Mouse (Mus musculus) gastrocnemius, postnatal 14 days (tissue): ENCODE results near the gene Zranb1. TPM values are rescaled to one million over a fixed set of nuclear protein-coding genes. Genes with fewer than 3 reads are reported as not detected.

Source experiments
- DNase-seq: peaks from one replicate; pipeline ENCODE4 v3.0.0; 2021; ENCODE audit warnings: mixed read lengths
- intact Hi-C: fragments of 180-260 bp; cut with DNase I; formaldehyde crosslinking; loops from one replicate; pipeline ENCODE4 v1.15.1; 2025; ENCODE audit warnings: low total_unique reads
- total RNA-seq, 2 experiments: library from RNA; stranded (reverse); gene quantifications; 2 replicates each; pipeline ENCODE4 v1.2.3; 2021

Gene Zranb1
- total RNA-seq, 2 experiments from 2014 or later: 29.7 to 37.1 TPM

DNA sequence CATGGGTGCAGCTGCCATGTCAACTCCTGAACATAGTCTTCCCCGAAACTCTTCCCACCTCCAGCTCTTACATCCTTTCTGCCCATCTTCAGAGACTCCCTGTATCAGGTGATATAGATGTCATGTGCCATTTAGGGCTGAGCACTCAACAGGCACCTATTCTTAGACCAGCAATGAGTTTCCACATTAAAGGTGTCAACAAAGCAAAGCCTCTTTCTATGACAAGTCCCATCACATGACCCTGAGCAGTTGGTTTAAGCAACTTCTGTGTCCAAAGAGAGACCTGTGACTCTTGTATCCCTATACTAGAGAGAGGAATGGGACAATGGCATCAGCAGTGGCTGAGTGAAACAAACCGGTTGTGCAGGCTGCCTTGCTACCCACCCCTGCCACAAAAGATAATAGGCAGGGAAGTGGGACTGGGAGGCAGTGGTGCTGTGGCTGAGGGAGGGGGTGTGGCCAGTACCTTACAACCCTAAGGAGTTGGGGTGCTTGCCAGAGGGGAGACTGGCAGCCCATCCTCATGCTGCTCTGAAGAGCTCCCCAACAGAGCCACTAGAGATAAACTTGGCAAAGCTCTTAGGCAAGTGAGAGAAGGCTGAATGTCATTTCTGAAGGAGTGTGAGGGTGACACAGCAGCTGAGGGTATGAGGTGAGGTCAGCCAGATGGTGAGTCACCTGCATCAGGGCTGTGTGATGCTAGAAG, 30.0 kb upstream of the Zranb1 start:
- intact Hi-C loops: no loop called here
- no peak for DNase-seq

DNA sequence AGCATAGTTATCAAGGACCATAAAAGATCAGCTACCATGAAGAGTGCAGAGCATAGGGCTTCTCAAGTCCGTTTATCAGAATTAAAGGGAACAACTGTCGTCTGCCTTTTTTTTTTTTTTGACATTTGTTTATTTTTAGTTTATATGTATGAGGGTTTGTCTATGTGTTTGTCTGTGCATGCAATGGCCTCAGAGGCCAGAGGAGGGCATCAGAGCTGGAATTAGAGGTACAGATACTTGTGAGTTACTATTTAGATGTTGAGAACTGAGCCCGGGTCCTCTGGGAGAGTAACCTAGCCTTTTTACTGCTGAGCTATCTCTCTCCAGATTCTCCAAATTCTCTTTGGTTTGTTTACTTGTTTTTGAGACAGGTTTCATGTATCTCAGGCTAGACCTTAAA, 27.1 kb upstream of the Zranb1 start:
- no peak for DNase-seq

DNA sequence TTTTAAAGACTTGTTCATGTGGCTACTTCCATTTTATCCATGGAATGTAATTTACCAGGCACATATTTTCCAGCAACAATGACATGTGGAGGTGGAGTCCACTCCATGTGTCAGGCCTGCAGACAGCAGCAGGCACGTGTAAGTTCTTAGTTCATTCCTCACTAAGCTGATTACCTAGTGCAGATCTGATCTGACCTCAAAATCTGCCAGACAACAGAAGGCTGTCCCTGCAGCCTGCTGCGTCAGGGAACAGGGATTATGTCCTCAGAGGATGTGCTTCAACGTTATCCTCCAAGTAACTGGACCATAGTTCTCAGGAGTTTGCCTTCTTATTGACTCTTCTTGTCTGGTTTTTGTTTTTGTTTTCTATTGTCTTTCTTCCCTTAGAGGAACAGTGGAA, 9.0 kb upstream of the Zranb1 start:
- intact Hi-C loops: no loop called here
- no peak for DNase-seq

More for the DNA sequence above, 27.1 kb upstream of the Zranb1 start:
- intact Hi-C loops: no loop called here

DNA sequence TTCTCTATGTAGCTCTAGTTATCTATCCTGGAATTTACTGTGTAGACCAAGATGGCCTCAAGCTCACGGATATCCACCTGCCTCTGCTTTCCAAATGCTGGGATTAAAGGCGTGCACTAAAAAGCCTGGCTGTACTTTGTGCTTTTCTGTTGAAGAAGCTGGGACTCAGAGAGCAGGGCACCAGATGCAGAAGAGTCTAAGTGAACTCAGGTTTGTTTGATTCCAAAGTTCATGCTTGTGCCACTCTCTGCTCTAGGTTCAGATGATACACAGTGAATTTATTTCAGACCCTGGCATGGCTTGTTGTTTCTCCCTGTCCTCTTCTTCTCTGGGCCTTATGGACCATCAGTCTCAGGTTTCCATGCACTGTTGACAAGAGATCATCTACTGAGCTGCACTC, 5.7 kb upstream of the Zranb1 start:
- DNase-seq: no peak
- intact Hi-C loops: no loop called here

DNA sequence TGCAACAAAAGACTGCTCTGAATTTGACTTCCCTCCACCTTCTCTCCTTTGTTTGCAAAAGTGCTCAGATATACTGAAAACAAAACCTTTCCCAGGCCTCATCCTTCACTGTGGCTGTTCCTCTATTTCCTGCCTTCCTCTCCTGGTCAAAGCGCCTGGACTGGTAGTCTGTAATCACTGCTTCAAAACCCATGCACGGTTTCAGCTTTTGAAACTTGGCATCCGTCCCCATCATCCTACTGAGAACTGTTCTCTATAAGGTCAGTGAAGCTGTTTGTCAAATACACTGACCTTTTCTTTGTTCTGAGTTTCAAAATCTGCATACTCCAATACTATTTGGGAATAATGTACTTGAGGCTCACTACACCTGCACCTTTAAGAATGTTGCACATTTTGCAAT, 3.7 kb upstream of the Zranb1 start:
- intact Hi-C loops: no loop called here
- no peak for DNase-seq

DNA sequence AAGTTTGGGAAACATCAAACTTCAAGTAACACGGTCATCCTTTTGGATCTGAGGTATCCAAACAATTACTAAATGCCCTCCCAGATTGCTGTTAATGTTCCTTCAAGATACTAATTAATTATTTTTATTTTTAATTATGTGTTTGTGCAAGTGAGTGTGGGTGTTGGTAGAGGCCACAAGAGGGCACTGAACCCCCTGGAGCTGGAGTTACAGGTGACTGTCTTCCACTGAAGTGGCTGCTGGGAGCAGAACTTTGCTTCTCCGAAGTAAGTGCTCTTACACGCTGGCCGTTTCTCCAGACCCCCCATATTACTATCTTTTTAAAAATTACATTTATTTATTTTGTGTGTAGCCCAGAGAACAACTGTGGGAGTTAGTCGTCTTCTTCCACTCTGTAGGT, 887 bp upstream of the Zranb1 start:
- intact Hi-C loops: loop anchor here (5.0 kb wide), 1 partner anchor 72 kb away; no protein-coding TSS in a partner anchor
- DNase-seq: no peak

DNA sequence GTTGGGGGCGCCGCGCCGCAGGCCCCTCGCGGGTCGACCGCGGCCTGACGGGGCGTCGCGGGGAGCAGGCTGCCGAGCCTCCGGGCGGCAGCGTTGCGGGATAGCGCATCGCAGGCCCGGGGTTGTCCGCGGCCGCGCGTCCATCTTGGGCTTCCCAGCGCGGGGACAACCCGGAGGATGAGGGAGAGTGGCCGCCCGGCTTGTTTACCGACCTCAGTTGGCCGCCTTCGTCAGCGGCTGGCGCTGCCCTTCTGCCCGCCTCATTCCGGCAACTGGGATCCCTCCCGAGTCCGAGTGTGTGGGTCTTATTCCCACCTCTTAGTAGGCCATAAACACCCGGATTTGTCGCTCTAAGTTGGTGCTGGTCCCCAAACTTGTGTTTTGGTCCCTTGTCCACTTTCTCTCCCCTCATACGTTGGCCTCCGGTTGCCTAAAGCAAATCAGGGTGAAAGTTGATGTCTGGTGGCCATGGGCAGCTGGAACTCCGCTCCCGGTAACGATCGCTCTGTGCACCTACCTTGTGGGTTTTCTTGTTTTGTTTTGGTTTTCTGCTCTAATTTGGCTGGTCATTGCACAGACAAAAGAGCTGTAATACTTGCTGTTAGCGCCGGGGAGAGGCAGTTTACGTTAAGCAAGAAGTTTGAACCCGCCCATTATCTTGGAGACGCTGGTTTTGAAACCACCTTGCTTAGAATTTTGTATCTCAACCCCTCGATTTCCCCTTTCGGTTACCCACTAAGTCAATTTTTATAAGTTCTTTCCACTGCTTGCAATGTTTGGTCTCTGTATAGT, 814 bp downstream of the Zranb1 start:
- intact Hi-C loops: loop anchor here (5.0 kb wide), 1 partner anchor 71 kb away; no protein-coding TSS in a partner anchor
- peak; percentile 65 for DNase-seq

DNA sequence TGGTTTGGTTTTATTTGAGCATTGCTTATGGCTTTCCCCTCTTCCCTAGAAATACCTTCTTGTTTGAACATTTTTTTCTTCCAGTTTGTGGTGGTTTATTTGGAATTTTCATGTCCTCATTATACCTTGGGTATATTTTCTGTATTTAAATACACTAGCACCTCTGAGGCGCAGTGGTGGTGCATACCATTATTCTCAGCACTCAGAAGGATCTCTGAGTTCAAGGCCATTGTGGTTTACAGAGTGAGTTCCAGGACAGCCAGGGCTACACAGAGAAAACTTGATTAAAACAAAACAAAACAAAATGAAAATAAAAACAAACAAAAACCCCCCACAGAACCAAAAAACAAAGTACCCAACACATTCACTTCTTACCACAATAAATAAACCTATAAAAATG, 2.4 kb downstream of the Zranb1 start:
- intact Hi-C loops: loop anchor here (5.0 kb wide), 1 partner anchor 69 kb away; no protein-coding TSS in a partner anchor

DNA sequence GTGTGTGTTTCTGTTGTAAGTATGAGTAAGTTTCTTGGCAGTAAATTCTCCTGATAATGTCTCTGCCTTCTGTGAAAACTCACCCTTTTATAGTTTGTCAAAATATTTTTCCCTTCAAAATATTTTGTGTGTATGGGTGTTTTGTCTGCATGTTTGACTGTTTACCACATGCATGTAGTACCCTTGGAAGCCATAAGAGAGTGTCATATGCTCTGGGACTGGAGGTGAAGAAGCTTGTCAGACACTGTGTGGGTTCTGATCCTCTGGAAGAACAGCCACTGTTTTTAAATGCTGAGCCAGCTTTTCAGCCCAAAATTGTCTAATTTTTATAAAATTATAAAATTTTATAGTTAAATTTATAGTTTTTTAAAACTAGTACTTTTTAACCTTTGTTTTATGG, 3.8 kb downstream of the Zranb1 start:
- intact Hi-C loops: loop anchor here (5.0 kb wide), 1 partner anchor 68 kb away; no protein-coding TSS in a partner anchor
- no peak for DNase-seq

More for the DNA sequence above, 2.4 kb downstream of the Zranb1 start:
- DNase-seq: no peak

DNA sequence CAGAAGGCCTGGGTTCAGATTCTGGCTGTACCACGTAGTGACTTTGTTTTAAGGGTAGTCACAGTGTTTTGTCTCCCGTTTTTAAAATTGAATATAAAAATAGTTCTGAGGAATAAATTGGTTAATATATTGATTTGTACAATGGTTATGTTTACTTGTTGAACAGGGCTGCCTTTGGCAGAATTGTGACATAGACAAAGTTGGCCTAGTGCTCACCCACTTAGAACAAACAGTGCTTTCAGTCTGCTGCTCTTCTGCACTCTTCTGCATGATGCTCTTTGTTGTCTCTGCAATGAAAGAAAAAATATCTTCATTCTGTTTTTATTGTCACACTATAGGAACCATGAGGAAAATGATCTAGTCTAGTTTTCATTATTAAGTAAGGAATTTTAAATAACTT, 8.2 kb downstream of the Zranb1 start:
- intact Hi-C loops: no loop called here
- no peak for DNase-seq

DNA sequence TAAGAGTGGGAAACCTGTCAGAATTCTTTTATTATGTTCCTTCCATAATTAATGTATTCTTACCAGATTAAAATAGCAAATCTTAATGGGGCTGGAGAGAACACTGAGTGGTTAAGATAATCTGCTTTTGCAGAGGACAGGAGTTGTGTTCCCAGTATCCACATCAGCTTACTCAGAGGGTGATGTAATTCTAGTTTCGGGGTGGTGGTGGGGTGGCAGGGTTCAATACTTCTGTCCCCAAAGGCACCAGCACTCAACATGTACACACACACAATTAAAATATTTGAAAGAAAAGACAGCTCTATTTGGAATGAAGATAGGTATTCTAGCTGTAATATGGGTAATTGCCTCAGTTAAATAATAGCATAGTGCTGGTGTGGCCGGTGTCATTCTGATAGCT, 9.6 kb downstream of the Zranb1 start:
- intact Hi-C loops: no loop called here
- no peak for DNase-seq

DNA sequence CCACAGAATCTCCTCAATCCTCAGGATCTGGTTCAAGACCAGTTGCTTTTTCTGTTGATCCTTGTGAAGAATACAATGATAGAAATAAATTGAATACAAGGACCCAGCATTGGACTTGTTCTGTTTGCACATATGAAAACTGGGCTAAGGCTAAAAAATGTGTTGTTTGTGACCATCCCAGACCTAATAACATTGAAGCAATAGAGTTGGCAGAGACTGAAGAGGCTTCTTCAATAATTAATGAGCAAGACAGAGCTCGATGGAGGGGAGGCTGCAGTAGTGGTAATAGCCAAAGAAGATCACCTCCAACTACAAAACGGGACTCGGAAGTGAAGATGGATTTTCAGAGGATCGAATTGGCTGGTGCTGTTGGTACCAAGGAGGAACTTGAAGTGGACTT, 19.0 kb downstream of the Zranb1 start:
- intact Hi-C loops: no loop called here
- DNase-seq: no peak

DNA sequence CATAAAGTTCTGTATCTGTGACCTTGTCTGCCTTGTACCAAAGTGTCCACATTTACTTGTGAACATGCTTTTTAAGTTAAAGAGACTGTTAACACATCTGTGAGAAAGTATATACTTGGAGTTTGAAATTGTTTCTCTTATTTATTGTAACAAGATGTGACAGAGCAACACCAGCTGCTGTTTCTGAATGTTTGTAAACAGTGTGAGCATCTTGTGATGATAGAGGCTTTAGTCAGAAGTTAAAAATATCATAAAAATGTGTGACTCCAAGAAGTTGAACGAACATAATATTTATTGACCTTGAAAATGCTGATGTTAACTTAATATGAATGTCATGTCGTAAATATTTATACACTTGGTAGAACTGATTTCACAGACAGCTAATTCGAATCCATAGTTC, 19.7 kb downstream of the Zranb1 start:
- DNase-seq: no peak
- intact Hi-C loops: no loop called here

DNA sequence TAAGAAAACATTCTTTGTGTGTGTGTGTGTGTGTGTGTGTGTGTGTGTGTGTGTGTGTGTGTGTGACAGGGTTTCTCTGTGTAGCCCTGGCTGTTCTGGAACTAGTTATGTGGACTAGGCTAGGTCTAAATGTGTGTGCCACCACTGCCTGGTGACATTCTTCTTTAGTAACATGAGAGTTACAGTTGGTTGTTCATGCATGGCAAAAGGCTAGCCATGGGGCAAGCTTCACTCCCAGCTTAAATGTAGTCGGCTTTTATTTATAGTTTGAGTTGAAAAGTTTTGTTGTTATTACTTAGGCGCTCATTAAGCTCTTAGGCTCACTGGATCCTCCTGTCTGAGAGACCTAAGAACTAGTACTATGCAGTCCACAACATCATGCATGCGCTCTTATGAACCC, 33.5 kb downstream of the Zranb1 start:
- intact Hi-C loops: no loop called here

DNA sequence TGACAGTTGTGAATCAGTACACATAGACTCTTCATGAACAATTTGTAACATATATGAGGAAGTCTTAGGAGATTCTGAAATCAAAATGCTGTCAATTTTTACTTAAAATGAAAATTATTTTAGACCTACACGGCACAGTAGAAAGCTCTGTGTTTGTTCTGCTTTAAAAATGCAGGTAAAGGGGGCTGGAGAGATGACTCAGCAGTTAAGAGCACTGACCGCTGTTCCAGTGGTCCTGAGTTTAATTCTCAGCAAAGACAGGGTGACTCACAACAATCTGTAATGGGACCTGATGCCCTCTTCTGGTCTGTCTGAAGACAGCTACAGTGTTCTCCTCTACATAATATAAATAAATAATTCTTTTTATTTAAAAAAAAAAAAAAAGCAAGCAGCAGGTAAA, 34.8 kb downstream of the Zranb1 start:
- intact Hi-C loops: no loop called here
- no peak for DNase-seq

More for the DNA sequence above, 33.5 kb downstream of the Zranb1 start:
- DNase-seq: no peak

DNA sequence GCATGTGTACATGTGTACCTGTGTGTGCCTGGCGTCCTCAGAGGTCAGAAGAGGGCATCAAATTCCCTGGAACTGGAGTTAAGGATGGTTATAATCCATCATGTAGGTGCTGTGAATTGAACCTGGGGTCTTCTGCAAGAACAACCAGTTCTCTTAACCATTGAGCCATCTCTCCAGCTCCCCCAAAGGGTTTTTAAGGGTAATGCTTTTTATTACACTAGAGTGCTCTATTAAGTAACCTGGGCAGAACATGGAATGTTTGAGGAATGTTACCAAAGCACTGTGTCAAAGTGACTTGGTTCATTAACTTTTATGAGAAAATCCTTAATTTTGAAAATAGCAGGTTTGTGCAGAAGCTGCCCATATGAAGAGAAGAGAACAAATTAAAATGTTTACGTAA, 41.1 kb downstream of the Zranb1 start:
- intact Hi-C loops: no loop called here
- DNase-seq: no peak

DNA sequence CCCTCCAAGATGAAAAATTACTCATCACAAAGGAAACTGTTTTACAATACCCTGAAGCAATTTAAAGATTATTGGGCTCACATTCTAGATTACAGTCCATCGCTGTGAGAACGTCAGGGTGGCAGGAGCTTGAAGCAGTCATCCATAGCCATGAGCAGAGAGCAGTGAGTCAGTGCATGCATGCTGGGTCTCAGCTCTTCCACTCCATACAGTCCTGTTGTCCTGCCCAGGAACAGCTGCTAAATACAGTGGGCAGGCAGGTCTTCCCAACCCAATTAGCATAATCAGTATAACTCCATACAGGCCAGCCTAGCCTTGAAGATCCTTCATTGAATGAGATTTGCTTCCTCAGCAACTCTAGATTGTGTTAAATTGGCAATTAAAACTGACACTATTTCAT, 45.1 kb downstream of the Zranb1 start:
- DNase-seq: no peak

DNA sequence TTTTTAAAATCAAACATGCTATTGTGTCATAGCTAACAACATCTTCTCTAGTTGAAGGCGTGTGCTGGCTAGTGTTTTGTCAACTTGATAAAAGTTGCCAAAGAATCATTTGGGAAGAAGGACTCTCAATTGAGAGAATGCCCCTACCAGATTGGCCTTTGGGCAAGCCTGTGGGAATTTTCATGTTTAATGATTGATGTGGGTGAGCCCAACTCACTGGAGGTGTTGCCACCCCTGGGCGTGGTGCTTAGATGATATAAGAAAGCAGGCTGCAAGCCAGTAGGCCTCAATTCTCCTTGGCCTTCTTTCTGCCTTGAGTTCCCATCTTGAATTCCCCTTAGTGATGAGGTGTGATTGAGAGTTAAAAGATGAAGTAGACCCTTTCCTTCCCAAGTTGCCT, 47.0 kb downstream of the Zranb1 start:
- DNase-seq: no peak
- intact Hi-C loops: no loop called here

More for the DNA sequence above, 45.1 kb downstream of the Zranb1 start:
- intact Hi-C loops: no loop called here

DNA sequence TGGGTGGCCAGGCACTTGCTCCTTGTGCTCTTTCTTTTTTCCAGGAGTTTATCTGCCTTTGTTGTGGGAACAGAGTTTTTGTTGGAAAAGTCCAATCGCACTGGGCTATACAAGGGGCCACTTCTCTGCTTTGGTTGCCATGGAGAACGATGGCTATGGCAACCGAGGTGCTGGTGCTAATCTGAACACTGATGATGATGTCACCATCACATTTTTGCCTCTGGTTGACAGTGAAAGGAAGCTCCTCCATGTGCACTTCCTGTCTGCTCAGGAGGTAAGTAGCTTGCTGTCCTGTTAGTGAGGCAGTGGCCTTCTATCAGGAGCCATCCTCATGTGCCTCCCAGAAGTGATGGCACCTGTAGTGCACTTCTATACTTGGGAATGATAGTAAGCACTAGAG, 51.7 kb downstream of the Zranb1 start:
- intact Hi-C loops: no loop called here
- DNase-seq: no peak

DNA sequence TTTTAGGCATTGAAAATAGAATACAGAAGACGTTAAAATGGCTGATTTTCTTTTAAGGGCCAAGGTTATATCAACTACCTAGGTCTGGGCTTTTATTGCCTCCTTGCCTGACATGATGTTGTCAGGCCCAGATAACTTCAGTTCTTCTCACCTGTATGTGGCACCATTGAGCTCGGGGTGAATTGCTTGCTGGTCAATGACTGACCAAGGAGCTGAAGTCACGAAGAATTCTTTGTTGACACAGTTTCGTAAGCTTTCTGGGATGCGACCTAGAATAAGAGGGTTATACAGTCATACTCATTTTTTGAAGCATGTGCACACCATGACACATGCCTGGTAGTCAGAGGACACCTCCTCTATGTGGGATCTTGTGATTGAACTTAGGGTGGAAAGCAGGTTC, 58.9 kb downstream of the Zranb1 start:
- intact Hi-C loops: loop anchor here (2.0 kb wide), 1 partner anchor 15 kb away; no protein-coding TSS in a partner anchor
- DNase-seq: no peak
